Mouse (Mus musculus) embryonic facial prominence, embryonic 13.5 days (tissue): ENCODE results near the gene Hck. TPM values are rescaled to one million over a fixed set of nuclear protein-coding genes. Genes with fewer than 3 reads are reported as not detected.

ENCODE experiments used
- ATAC-seq: fragments of 200-750 bp; cut with Nextera tagmentation; 2 replicates; pipeline ENCODE4 v1.8.0; 2017; ENCODE audit warnings: low read depth; ENCODE audit not compliant: insufficient number of reproducible peaks, insufficient read depth, low FRiP score, low TSS enrichment
- H3K27ac ChIP-seq: fragments of 300-500 bp; sonication (generic); 2 replicates; pipeline ENCODE4 v1.5.1; 2015; ENCODE audit warnings: moderate library complexity, mild to moderate bottlenecking, inconsistent platforms
- H3K27me3 ChIP-seq: fragments of 300-500 bp; sonication (generic); 2 replicates; pipeline ENCODE4 v1.6.1; 2015; ENCODE audit warnings: mild to moderate bottlenecking, inconsistent platforms
- H3K36me3 ChIP-seq: fragments of 300-500 bp; sonication (generic); 2 replicates; pipeline ENCODE4 v1.6.1; 2015; ENCODE audit warnings: mild to moderate bottlenecking, inconsistent platforms
- H3K4me1 ChIP-seq: fragments of 300-500 bp; sonication (generic); 2 replicates; pipeline ENCODE4 v1.6.1; 2015; ENCODE audit warnings: inconsistent platforms
- H3K4me2 ChIP-seq: fragments of 300-500 bp; sonication (generic); 2 replicates; pipeline ENCODE4 v1.6.1; 2015; ENCODE audit warnings: moderate library complexity, mild to moderate bottlenecking, inconsistent platforms
- H3K4me3 ChIP-seq: fragments of 300-500 bp; sonication (generic); 2 replicates; pipeline ENCODE4 v1.5.1; 2015; ENCODE audit warnings: mild to moderate bottlenecking, inconsistent platforms
- H3K9ac ChIP-seq: fragments of 300-500 bp; sonication (generic); 2 replicates; pipeline ENCODE4 v1.6.1; 2015; ENCODE audit warnings: mild to moderate bottlenecking, inconsistent platforms
- H3K9me3 ChIP-seq: fragments of 300-500 bp; sonication (generic); 2 replicates; pipeline ENCODE4 v1.6.1; 2016; ENCODE audit warnings: inconsistent platforms
- WGBS: fragments of 180-500 bp; shearing (Covaris S2); methylation state at CpG from one replicate; pipeline ENCODE4 v1.1.7; 2015; ENCODE audit warnings: mixed read lengths; 5-methylcytosine and 5-hydroxymethylcytosine counted together
- polyA plus RNA-seq: library from polyadenylated mRNA; unstranded; fragments of >200 nt; fragmentation: Nextera tagmentation; extraction: Ambion mirVana; gene quantifications from 2 replicates; pipeline ENCODE4 v1.2.1, GENCODE M21; 2015

Hck gene
- polyA plus RNA-seq, 1 experiment from 2014 or later, result 8.0 TPM

GRCm38 (mm10) chr2:153107802-153108201 is 466 bp upstream of the Hck start:
- no peaks in the 10 kb centered on the region for H3K9me3 ChIP-seq
- peaks cover 23% of the 10 kb centered on the region for H3K4me1 ChIP-seq
- H3K27ac ChIP-seq, result no peak overlapping the region
- 4% methylated on average over 15 of the region's 15 CpGs for WGBS
- peak overlapping the region; percentile 86 for H3K4me2 ChIP-seq
- peak overlapping the region; percentile 49 for H3K4me3 ChIP-seq
- no peak for ATAC-seq
- no peak overlapping the region for H3K9ac ChIP-seq
- peaks cover 77% of the 10 kb centered on the region for H3K27me3 ChIP-seq
- no peaks in the 10 kb centered on the region for H3K36me3 ChIP-seq

GRCm38 (mm10) chr2:153109596-153109995 is 1.3 kb downstream of the Hck start:
- peaks cover 82% of the 10 kb centered on the region for H3K27me3 ChIP-seq
- WGBS, result 64% methylated on average over 7 of the region's 7 CpGs

GRCm38 (mm10) chr2:153111298-153111697 is 3.0 kb downstream of the Hck start:
- no peak overlapping the region for H3K4me2 ChIP-seq
- ATAC-seq, result no peak
- WGBS, result 84% methylated on average over 7 of the region's 7 CpGs
- H3K27ac ChIP-seq, result no peak overlapping the region
- no peaks in the 10 kb centered on the region for H3K36me3 ChIP-seq
- no peaks in the 10 kb centered on the region for H3K9me3 ChIP-seq
- no peak overlapping the region for H3K4me3 ChIP-seq
- H3K4me1 ChIP-seq, result peaks cover 23% of the 10 kb centered on the region
- H3K9ac ChIP-seq, result no peak overlapping the region
- H3K27me3 ChIP-seq, result peaks cover 70% of the 10 kb centered on the region

More at GRCm38 (mm10) chr2:153109596-153109995, 1.3 kb downstream of the Hck start:
- Histone ChIP-seq H3K36me3 (no peaks in the 10 kb centered on the region), H3K4me3 (no peak overlapping the region), H3K9ac (no peak overlapping the region), H3K4me1 (peaks cover 23% of the 10 kb centered on the region), H3K27ac (no peak overlapping the region), H3K4me2 (no peak overlapping the region), H3K9me3 (no peaks in the 10 kb centered on the region)
- no peak for ATAC-seq

- H3K27ac ChIP-seq, result no peak overlapping the region
- H3K27me3 ChIP-seq, result peaks cover 27% of the 10 kb centered on the region
- no peak overlapping the region for H3K4me2 ChIP-seq
- 82% methylated on average over 4 of the region's 4 CpGs for WGBS
- no peak overlapping the region for H3K4me3 ChIP-seq
- H3K36me3 ChIP-seq, result no peaks in the 10 kb centered on the region
- H3K9ac ChIP-seq, result no peak overlapping the region
- H3K4me1 ChIP-seq, result no peaks in the 10 kb centered on the region
- ATAC-seq, result no peak
- H3K9me3 ChIP-seq, result no peaks in the 10 kb centered on the region
Measured at GRCm38 (mm10) chr2:153115679-153116081, 7.4 kb downstream of the Hck start.

GRCm38 (mm10) chr2:153117051-153117486 is 8.8 kb downstream of the Hck start:
- Histone ChIP-seq H3K4me3 (no peak overlapping the region), H3K36me3 (no peaks in the 10 kb centered on the region), H3K27me3 (peaks cover 13% of the 10 kb centered on the region), H3K9me3 (no peaks in the 10 kb centered on the region), H3K9ac (no peak overlapping the region), H3K4me1 (no peaks in the 10 kb centered on the region), H3K4me2 (no peak overlapping the region), H3K27ac (no peak overlapping the region)
- no peak for ATAC-seq
- 77% methylated on average over 7 of the region's 7 CpGs for WGBS

- Histone ChIP-seq H3K4me1 (no peaks in the 10 kb centered on the region), H3K36me3 (no peaks in the 10 kb centered on the region), H3K4me3 (no peak overlapping the region), H3K27me3 (peaks cover 4% of the 10 kb centered on the region; the same call in 1 of the 2 replicates), H3K9me3 (no peaks in the 10 kb centered on the region), H3K27ac (no peak overlapping the region), H3K9ac (no peak overlapping the region), H3K4me2 (no peak overlapping the region)
- WGBS, result 87% methylated on average over 6 of the region's 6 CpGs
- no peak for ATAC-seq
Measured at GRCm38 (mm10) chr2:153119488-153119887, 11.2 kb downstream of the Hck start.

GRCm38 (mm10) chr2:153120126-153120525 is 11.9 kb downstream of the Hck start:
- H3K4me1 ChIP-seq, result no peaks in the 10 kb centered on the region
- no peaks in the 10 kb centered on the region for H3K36me3 ChIP-seq
- H3K9ac ChIP-seq, result no peak overlapping the region
- H3K9me3 ChIP-seq, result no peaks in the 10 kb centered on the region
- H3K4me3 ChIP-seq, result no peak overlapping the region
- no peak overlapping the region for H3K4me2 ChIP-seq
- peaks cover 4% of the 10 kb centered on the region; the same call in 1 of the 2 replicates for H3K27me3 ChIP-seq
- WGBS, result 71% methylated on average over 8 of the region's 8 CpGs
- H3K27ac ChIP-seq, result no peak overlapping the region
- ATAC-seq, result no peak

GRCm38 (mm10) chr2:153121821-153122615 is 13.8 kb downstream of the Hck start:
- ATAC-seq, result no peak
- Histone ChIP-seq H3K4me3 (no peak overlapping the region), H3K4me1 (no peaks in the 10 kb centered on the region), H3K9ac (no peak overlapping the region), H3K27me3 (no peaks in the 10 kb centered on the region), H3K36me3 (no peaks in the 10 kb centered on the region), H3K9me3 (no peaks in the 10 kb centered on the region), H3K27ac (no peak overlapping the region), H3K4me2 (no peak overlapping the region)
- WGBS, result 73% methylated on average over 8 of the region's 8 CpGs

- no peaks in the 10 kb centered on the region for H3K27me3 ChIP-seq
- no peak overlapping the region for H3K9ac ChIP-seq
- H3K36me3 ChIP-seq, result no peaks in the 10 kb centered on the region
- ATAC-seq, result no peak
- no peaks in the 10 kb centered on the region for H3K4me1 ChIP-seq
- H3K4me2 ChIP-seq, result no peak overlapping the region
- WGBS, result 87% methylated on average over 7 of the region's 7 CpGs
- H3K27ac ChIP-seq, result no peak overlapping the region
- no peaks in the 10 kb centered on the region for H3K9me3 ChIP-seq
- no peak overlapping the region for H3K4me3 ChIP-seq
Measured at GRCm38 (mm10) chr2:153122701-153123100, 14.4 kb downstream of the Hck start.

GRCm38 (mm10) chr2:153125875-153126274 is 17.6 kb downstream of the Hck start:
- no peak for ATAC-seq
- Histone ChIP-seq H3K27ac (no peak overlapping the region), H3K36me3 (no peaks in the 10 kb centered on the region), H3K4me2 (no peak overlapping the region), H3K9ac (no peak overlapping the region), H3K4me3 (no peak overlapping the region), H3K27me3 (no peaks in the 10 kb centered on the region), H3K4me1 (no peaks in the 10 kb centered on the region), H3K9me3 (no peaks in the 10 kb centered on the region)
- WGBS, result 54% methylated on average over 5 of the region's 5 CpGs

- H3K9ac ChIP-seq, result no peak overlapping the region
- H3K4me1 ChIP-seq, result no peaks in the 10 kb centered on the region
- no peak for ATAC-seq
- no peak overlapping the region for H3K27ac ChIP-seq
- H3K27me3 ChIP-seq, result no peaks in the 10 kb centered on the region
- no peak overlapping the region for H3K4me2 ChIP-seq
- no peaks in the 10 kb centered on the region for H3K9me3 ChIP-seq
- no peak overlapping the region for H3K4me3 ChIP-seq
- WGBS, result 17% methylated on average over 6 of the region's 6 CpGs
- no peaks in the 10 kb centered on the region for H3K36me3 ChIP-seq
Measured at GRCm38 (mm10) chr2:153131019-153131418, 22.8 kb downstream of the Hck start.

GRCm38 (mm10) chr2:153134237-153134636 is 26.0 kb downstream of the Hck start:
- Histone ChIP-seq H3K4me1 (no peaks in the 10 kb centered on the region), H3K36me3 (no peaks in the 10 kb centered on the region), H3K4me2 (no peak overlapping the region), H3K9ac (no peak overlapping the region), H3K27ac (no peak overlapping the region), H3K27me3 (no peaks in the 10 kb centered on the region), H3K9me3 (no peaks in the 10 kb centered on the region), H3K4me3 (no peak overlapping the region)
- no peak for ATAC-seq
- WGBS, result 26% methylated on average over 5 of the region's 5 CpGs
